Mouse (Mus musculus): ENCODE results near the gene Tas2r123.

Tas2r123 gene

GRCm38 (mm10) chr6:132846842-132847241, at the start of gene Tas2r123:
Tas2r123 (plus strand) TSS chr6:132847142.
- no peak for DNase-seq (ENCODE audit: low spot score)

- no peak for DNase-seq (ENCODE audit: low spot score)
Observed at GRCm38 (mm10) chr6:132802518-132802917, 44.4 kb upstream of the Tas2r123 start, which contains the start of gene Tas2r117. Tas2r117 (plus strand) TSS chr6:132802818.

DNA sequence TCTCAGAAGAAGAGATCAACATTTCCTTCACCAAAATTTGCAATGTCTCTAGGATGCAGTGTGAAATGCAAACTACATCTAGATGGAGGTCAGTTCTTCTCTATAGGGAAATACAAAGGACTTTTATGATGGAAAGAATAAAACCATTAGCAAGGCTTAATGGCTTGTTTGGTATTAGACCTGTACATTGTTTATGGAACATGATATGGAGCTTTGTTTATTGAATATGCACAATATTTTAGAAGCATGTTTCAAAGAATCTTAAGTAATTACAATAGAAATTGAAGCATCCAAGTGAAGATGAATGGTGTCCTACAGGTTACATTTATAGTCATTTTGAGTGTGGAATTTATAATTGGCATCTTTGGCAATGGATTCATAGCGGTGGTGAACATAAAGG, 8.2 kb downstream of the Tas2r123 start, which contains the start of gene Tas2r116:
Gene Tas2r116 (plus strand): TSS at position 301 of the 400 bp plus-strand sequence.
- no peak for DNase-seq (ENCODE audit: low spot score)

GRCm38 (mm10) chr6:132867708-132868107, 20.8 kb downstream of the Tas2r123 start, which contains the start of gene Tas2r110:
Tas2r110 (plus strand) TSS chr6:132868008.
- no peak for DNase-seq (ENCODE audit: low spot score)

GRCm38 (mm10) chr6:132892711-132893110, 45.8 kb downstream of the Tas2r123 start, which contains the start of gene Tas2r113:
Tas2r113 (plus strand) TSS chr6:132893011.
- DNase-seq (ENCODE audit: low spot score), result no peak

Measured in lung, postnatal 25 days (tissue).